Mouse (Mus musculus) liver, postnatal 0 days (tissue): ENCODE measurements around the gene Cdc123.

Source experiments
- CTCF ChIP-seq: sonication (generic); IDR thresholded peaks from 2 replicates; pipeline ENCODE4 v1.5.1; 2016; ENCODE audit warnings: antibody characterized with exemption, low read depth
- EP300 ChIP-seq: IDR thresholded peaks from 2 replicates; pipeline ENCODE4 v1.6.1; 2016; ENCODE audit warnings: antibody characterized with exemption, low read depth, mild to moderate bottlenecking

DNA sequence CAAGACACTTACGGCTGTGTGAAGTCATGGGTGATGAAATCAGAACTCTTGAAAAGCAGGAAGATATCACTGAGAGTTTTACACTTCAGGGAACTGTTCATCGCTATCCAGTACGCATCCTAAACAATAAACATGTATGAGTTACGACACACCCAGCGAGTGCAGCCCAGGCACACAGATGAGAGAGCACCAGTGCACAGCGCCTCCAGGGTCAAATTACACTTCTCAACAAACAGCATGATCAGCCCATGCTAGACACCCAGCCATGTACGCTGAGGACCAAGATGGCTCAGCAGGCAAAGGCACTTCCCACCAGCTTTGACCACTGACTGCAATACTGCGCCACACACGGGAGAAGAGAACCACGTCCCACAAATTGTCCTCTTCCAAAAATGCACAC is 23.7 kb downstream of the Cdc123 start:
- TF ChIP-seq EP300 (no peak), CTCF (no peak)
